Mouse (Mus musculus) CD4-positive naive resting alpha-beta T cell, adult 76 days (primary cell): ENCODE results near the gene Exd2. TPM values are rescaled to one million over a fixed set of nuclear protein-coding genes. Genes with fewer than 3 reads are reported as not detected.

Experiments used
- total RNA-seq: library from RNA; stranded (reverse); gene quantifications from one replicate; pipeline ENCODE4 v1.2.4, GENCODE M21; 2023

Exd2 gene
- 42.1 TPM for total RNA-seq

GRCm38 (mm10) chr12:80462942-80463651 lies at the start of gene Exd2:
Exd2 (plus strand) TSS chr12:80463095.

DNA sequence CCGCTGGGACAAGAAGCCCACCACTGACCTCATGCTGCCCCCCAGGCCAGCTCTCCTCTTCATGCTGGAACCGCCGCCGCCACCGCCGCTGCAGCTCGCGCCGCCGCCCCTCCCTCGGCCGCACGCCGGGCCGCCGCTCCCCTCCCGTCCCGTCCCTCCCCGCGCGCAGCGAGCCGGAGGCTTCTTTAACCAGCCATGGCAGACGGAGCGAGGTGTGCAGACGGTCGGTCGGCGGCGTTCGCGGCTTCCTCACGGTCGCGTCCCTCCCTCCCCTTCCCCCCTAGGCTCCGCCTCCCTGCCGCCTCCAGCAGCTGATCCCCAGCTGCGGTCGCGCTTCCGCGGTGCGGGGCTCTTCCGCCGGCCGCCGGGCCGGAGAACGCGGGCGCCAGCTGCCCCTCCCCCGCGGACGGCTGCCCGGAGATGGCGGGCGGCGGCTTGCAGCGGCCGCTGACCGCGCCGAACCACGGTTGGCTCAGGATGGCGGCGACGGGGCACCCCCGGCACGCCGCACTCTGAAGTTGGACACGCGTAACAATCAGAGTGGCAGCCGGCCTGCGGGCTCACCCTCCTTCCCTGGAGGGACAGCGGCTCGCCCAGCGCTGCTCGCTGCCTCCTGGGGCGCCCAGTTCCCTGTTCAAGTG lies 26.4 kb upstream of the Exd2 start, which contains the start of gene Dcaf5:
Dcaf5 (minus strand) TSS at position 266 of the 641 bp plus-strand sequence.

GRCm38 (mm10) chr12:80517977-80518376 lies 55.1 kb downstream of the Exd2 start, which contains the start of gene Galnt16:
Galnt16 (plus strand) TSS chr12:80518277.

Other genes with a start within 250 kb of the Exd2 start
- 344 TPM for gene Actn1, start 202.7 kb upstream of the Exd2 start, total RNA-seq
- gene Dcaf5, start 26.5 kb upstream of the Exd2 start, total RNA-seq: 57.3 TPM
- gene Galnt16, start 55.2 kb downstream of the Exd2 start, total RNA-seq: not detected
- 30.9 TPM for gene Slc39a9, start 180.8 kb downstream of the Exd2 start, total RNA-seq
- 80.0 TPM for gene Erh, start 181.2 kb downstream of the Exd2 start, total RNA-seq
- 1.3 TPM for gene Plekhd1, start 229.5 kb downstream of the Exd2 start, total RNA-seq